Mouse (Mus musculus) embryonic facial prominence, embryonic 11.5 days (tissue): ENCODE measurements at regions not wholly inside any gene's neighbourhood (a gene's known extent, or its start where the extent isn't known, plus 50 kb on each side); places are given as distances from the start of the nearest gene placed in this dataset.

Source experiments
- ATAC-seq: fragments of 200-750 bp; cut with Nextera tagmentation; replicated peaks from 2 replicates; pipeline ENCODE4 v1.8.0; 2017; ENCODE audit warnings: low read depth; ENCODE audit not compliant: insufficient number of reproducible peaks, low FRiP score, low TSS enrichment
- DNase-seq: peaks from one replicate; pipeline ENCODE4 v3.0.0-alpha.2; 2015; ENCODE audit warnings: low spot score
- H3K27ac ChIP-seq: fragments of 300-500 bp; sonication (generic); replicated peaks from 2 replicates; pipeline ENCODE4 v1.5.1; 2014; ENCODE audit warnings: mild to moderate bottlenecking, low read depth, low read length, control low read depth
- H3K27me3 ChIP-seq: fragments of 300-500 bp; sonication (generic); 2 replicates; pipeline ENCODE4 v1.6.1; 2014; ENCODE audit warnings: mild to moderate bottlenecking, low read length, moderate library complexity, mixed read lengths; ENCODE audit not compliant: control insufficient read depth, insufficient read depth
- H3K36me3 ChIP-seq: fragments of 300-500 bp; sonication (generic); replicated peaks from 2 replicates; pipeline ENCODE4 v1.6.1; 2014; ENCODE audit warnings: low read depth, mild to moderate bottlenecking, low read length, moderate library complexity, mixed read lengths; ENCODE audit not compliant: control insufficient read depth, insufficient read depth
- H3K4me1 ChIP-seq: fragments of 300-500 bp; sonication (generic); 2 replicates; pipeline ENCODE4 v1.6.1; 2014; ENCODE audit warnings: low read length, mixed read lengths; ENCODE audit not compliant: control insufficient read depth, insufficient read depth
- H3K4me2 ChIP-seq: fragments of 300-500 bp; sonication (generic); 2 replicates; pipeline ENCODE4 v1.6.1; 2014; ENCODE audit warnings: low read depth, mild to moderate bottlenecking, control low read depth, low read length, moderate library complexity
- H3K4me3 ChIP-seq: fragments of 300-500 bp; sonication (generic); 2 replicates; pipeline ENCODE4 v1.5.1; 2014; ENCODE audit warnings: low read depth, low read length, control low read depth
- H3K9ac ChIP-seq: fragments of 300-500 bp; sonication (generic); replicated peaks from 2 replicates; pipeline ENCODE4 v1.6.1; 2014; ENCODE audit warnings: mild to moderate bottlenecking, control low read depth, low read length
- H3K9me3 ChIP-seq: fragments of 300-500 bp; sonication (generic); replicated peaks from 2 replicates; pipeline ENCODE4 v1.6.1; 2016; ENCODE audit warnings: mild to moderate bottlenecking, low read length, inconsistent platforms, mixed read lengths; ENCODE audit not compliant: control insufficient read depth
- WGBS: fragments of 180-500 bp; shearing (Covaris S2); extraction: QIAGEN DNeasy Blood & Tissue Kit; methylation state at CpG from one replicate; pipeline ENCODE4 v1.1.7; 2014; 5-methylcytosine and 5-hydroxymethylcytosine counted together

DNA sequence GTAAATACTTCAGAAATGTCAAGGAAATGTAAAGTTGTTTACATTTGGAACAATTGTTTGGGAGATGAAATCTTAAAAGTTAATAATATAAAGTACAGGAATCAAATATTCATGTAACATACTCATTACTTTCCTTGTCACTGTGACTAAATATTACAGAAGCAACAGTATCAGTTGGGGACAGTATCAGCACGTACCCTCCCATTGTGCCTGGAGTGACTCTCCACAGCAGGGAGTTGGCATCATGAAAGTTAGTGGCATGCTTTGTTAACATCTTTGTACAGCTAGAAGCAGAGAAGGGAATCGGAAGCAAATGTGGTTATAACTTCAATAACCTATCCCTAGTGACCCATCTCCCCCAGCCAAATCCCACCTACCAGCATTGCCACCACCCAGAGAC lies 366.8 kb upstream of the Cd180 start:
- WGBS = 75% methylated on average over 2 of the region's 2 CpGs
- H3K4me1 ChIP-seq = no peaks in the 10 kb centered on the region

DNA sequence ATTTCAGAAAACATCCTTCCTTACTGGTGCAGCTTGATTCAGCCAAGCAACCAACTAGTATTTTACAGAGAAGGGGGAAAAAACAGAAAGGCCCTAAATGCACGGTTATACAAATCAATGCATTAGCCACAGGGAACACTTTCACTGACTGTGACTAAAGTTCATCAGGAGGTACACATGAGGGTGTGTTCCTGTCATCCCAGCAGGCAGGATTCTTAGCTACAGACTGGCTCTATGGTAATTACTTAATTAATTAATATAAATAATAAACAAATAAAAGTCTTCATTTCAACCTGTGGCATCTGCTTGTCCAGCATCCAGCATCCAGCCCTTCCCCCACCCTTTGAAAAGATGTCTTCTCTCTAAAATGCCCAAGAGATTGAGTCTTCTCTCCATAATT lies 359.7 kb upstream of the Cd180 start:
- WGBS = 55% methylated on average over 1 of the region's 1 CpGs
- Histone ChIP-seq H3K9ac (no peak overlapping the region), H3K36me3 (no peaks in the 10 kb centered on the region), H3K9me3 (no peaks in the 10 kb centered on the region), H3K4me1 (no peaks in the 10 kb centered on the region), H3K4me3 (no peak overlapping the region), H3K4me2 (no peak overlapping the region), H3K27ac (no peak overlapping the region), H3K27me3 (no peaks in the 10 kb centered on the region)
- no peak for ATAC-seq
- DNase-seq = no peak

More for the DNA sequence above, 366.8 kb upstream of the Cd180 start:
- Histone ChIP-seq H3K27me3 (no peaks in the 10 kb centered on the region), H3K36me3 (no peaks in the 10 kb centered on the region), H3K4me3 (no peak overlapping the region), H3K4me2 (no peak overlapping the region), H3K9ac (no peak overlapping the region), H3K9me3 (no peaks in the 10 kb centered on the region), H3K27ac (no peak overlapping the region)
- ATAC-seq (no peak), DNase-seq (no peak)

DNA sequence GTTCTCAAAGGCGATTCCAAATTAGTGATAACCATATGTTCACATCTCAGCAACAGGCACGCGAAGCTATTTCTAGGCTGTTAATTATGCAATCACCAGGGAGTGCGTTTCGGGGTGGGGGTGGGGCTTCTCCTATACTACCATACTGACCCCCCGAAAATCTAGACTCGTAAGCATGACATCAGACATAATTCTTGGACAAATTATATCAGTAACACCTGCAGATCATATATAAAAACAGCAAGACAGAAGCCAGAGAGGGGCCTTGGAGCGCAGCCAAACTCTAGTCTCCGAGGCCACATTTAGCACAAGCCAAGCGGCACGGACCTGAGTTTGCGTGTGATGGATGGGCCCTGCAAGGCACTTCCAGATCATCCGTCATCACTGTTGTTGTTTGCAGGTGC lies 359.2 kb upstream of the Cd180 start:
- H3K27me3 ChIP-seq = no peaks in the 10 kb centered on the region
- ATAC-seq = no peak
- no peak overlapping the region for H3K4me2 ChIP-seq
- no peak overlapping the region for H3K27ac ChIP-seq
- WGBS = 69% methylated on average over 13 of the region's 13 CpGs
- no peaks in the 10 kb centered on the region for H3K36me3 ChIP-seq
- no peaks in the 10 kb centered on the region for H3K9me3 ChIP-seq
- no peak overlapping the region for H3K9ac ChIP-seq
- H3K4me1 ChIP-seq = no peaks in the 10 kb centered on the region
- DNase-seq = no peak
- H3K4me3 ChIP-seq = no peak overlapping the region

DNA sequence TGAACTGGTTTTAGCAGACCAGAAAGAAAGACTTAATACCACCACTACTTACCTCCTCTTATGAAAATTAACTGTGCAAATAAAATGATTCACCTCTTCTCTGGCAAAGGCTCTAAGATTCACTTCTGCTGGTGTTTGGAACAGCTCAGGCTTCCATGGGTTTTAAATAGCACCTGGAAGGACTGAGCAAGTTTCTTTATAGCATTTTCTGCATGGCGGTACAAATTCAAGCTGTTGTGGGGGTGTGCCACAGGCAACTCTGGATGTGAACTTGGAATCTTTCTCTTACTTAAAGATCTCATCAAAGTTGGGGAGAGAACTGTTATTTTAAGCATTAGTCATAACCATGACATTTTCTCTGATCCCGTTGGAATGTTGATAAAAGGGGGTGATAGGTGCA lies 350.1 kb upstream of the Cd180 start:
- ATAC-seq = no peak
- Histone ChIP-seq H3K9me3 (no peaks in the 10 kb centered on the region), H3K4me2 (no peak overlapping the region), H3K9ac (no peak overlapping the region), H3K36me3 (no peaks in the 10 kb centered on the region), H3K27ac (no peak overlapping the region), H3K27me3 (no peaks in the 10 kb centered on the region), H3K4me1 (no peaks in the 10 kb centered on the region), H3K4me3 (no peak overlapping the region)
- 90% methylated on average over 2 of the region's 2 CpGs for WGBS
- no peak for DNase-seq

DNA sequence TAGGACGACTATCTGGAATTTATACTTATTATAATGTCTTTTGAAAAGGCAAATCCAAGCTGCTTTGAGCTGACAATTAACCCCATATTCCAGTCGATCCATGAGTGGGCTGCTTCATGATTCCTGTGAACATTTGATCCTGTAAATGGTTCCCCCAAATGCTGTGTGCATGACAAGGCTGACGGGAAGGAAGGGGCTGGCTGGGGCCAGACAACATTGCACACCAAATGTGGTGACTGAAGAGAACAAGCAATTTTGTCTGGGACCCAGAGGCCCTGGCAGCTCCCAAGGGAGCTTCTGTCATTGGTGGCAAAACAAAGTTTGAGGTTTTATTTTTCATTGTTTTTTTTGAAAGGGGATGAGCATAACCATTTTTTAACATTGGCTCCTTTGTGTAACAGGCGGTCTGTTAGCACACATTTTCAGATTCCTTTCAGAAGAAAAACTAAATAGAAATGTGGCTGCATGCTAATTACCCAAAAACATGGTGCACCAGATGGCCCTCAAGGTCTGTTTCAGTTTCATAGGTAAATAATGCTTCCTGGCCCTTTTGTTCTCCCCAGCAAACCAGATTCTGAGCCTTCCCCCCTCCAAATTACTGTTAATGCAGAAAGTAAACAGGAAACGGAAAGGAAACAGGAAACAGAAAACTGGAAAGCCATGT lies 348.6 kb upstream of the Cd180 start:
- Histone ChIP-seq H3K9me3 (no peaks in the 10 kb centered on the region), H3K36me3 (no peaks in the 10 kb centered on the region), H3K27me3 (no peaks in the 10 kb centered on the region), H3K27ac (no peak overlapping the region), H3K4me3 (no peak overlapping the region), H3K9ac (no peak overlapping the region), H3K4me1 (no peaks in the 10 kb centered on the region), H3K4me2 (no peak overlapping the region)
- WGBS = 57% methylated on average over 5 of the region's 5 CpGs
- DNase-seq (no peak), ATAC-seq (no peak)

DNA sequence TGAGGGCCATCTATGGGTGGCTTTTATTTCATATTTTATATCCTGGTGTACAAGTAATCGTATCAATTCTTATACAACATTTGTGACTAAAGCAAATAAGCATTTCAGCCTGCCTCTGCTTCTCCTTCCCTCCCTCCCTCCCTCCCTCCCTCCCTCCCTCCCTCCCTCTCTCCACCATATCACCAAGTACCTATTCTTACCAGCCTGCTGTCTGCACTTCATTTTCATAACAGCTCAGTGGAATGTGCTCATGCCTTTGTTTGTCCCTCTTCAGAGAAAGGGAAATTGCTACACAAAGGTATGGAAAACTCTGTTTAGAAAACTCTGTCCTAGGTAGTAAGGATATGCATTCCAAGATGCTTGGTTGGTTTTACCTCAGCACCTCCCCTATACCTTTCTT lies 343.9 kb upstream of the Cd180 start:
- whole genome bisulfite sequencing = 88% methylated on average over 1 of the region's 1 CpGs
- no peak overlapping the region for H3K27ac ChIP-seq
- H3K27me3 ChIP-seq = no peaks in the 10 kb centered on the region
- no peak overlapping the region for H3K4me3 ChIP-seq
- DNase-seq (no peak), ATAC-seq (no peak)
- no peak overlapping the region for H3K4me2 ChIP-seq
- H3K36me3 ChIP-seq = no peaks in the 10 kb centered on the region
- H3K4me1 ChIP-seq = no peaks in the 10 kb centered on the region
- no peaks in the 10 kb centered on the region for H3K9me3 ChIP-seq
- no peak overlapping the region for H3K9ac ChIP-seq

DNA sequence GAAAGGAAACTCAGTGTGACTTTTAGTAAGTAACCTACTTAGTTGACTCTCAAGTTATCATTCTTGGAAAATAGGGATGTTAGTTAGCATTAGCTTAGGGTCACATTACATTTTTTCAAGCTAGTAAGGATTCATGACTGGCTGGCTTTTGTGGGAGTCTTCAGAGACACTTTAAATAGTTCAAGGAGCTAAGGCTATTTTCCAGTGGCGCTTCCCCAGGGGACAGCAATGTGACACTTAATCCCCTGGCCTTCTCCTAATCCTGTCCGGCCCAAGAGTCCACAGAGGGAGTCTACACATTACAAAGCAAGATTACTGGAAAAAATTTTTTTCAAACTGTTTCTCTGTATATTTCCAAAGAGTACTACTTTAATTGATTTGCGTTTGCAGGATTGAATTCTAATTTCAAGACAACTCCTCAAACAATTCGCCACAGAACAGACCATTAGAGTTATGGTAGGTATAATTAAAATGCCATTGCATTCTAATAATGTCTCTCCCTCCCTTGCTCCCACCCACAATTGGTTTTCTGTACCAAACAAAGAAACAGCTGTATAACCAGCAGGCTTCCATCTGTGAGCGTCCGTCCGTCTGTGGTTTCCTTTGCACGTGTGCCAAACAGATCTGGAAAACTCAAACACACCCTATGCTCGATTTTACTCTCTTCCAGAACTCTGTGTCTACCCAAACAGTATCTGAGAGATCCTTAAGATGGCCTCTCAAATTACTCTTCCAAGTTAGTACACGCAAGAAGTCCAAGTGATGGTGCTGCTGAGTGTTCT lies 341.1 kb upstream of the Cd180 start:
- Histone ChIP-seq H3K9me3 (no peaks in the 10 kb centered on the region), H3K36me3 (no peaks in the 10 kb centered on the region), H3K4me2 (no peak overlapping the region), H3K4me1 (no peaks in the 10 kb centered on the region), H3K9ac (no peak overlapping the region), H3K4me3 (no peak overlapping the region), H3K27ac (no peak overlapping the region), H3K27me3 (no peaks in the 10 kb centered on the region)
- DNase-seq (no peak), ATAC-seq (no peak)
- WGBS = 66% methylated on average over 10 of the region's 10 CpGs

DNA sequence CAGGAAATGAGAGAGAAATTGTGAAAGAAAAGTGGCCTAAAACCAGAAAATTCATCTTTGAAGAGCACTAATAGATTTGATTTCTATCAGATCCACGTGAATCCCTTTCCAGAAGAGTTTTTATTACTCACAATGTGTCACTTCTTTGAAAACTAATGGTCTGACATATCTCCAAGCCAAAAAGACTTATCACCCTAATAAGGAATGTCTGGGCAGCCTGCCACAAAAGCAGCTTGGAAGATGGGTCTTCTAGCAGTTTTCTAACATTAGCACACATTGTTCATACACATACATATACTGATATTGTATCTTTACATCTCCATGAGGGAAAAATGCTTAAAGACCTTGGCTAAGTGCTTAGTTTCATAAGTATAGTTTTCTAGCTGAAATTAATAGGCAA lies 337.8 kb upstream of the Cd180 start:
- H3K36me3 ChIP-seq = no peaks in the 10 kb centered on the region
- H3K4me2 ChIP-seq = no peak overlapping the region
- no peak for DNase-seq
- no peak overlapping the region for H3K27ac ChIP-seq
- H3K4me3 ChIP-seq = no peak overlapping the region
- no peaks in the 10 kb centered on the region for H3K27me3 ChIP-seq
- no peak for ATAC-seq
- H3K9ac ChIP-seq = no peak overlapping the region
- no peaks in the 10 kb centered on the region for H3K4me1 ChIP-seq
- WGBS = 65% methylated on average over 1 of the region's 1 CpGs
- no peaks in the 10 kb centered on the region for H3K9me3 ChIP-seq
